Mouse (Mus musculus) layer of hippocampus, adult 18-20 months (tissue): ENCODE measurements around the gene Zic5. TPM values are rescaled to one million over a fixed set of nuclear protein-coding genes. Genes with fewer than 3 reads are reported as not detected.

Source experiments
- DNase-seq, 2 experiments: peaks; one replicate each; pipeline ENCODE4 v3.0.0; 2022; ENCODE audit warnings: low spot score in 2 of 2
- total RNA-seq, 2 experiments: library from RNA; stranded (reverse); gene quantifications; 2 replicates each; pipeline ENCODE4 v1.2.3; 2021

The Zic5 gene
- total RNA-seq, 2 experiments from 2014 or later = 3.0 to 5.1 TPM

GRCm38 (mm10) chr14:122436850-122437249 is 28.6 kb downstream of the Zic5 start:
- peak in 1 of 2 experiments; percentile 5 for DNase-seq

DNA sequence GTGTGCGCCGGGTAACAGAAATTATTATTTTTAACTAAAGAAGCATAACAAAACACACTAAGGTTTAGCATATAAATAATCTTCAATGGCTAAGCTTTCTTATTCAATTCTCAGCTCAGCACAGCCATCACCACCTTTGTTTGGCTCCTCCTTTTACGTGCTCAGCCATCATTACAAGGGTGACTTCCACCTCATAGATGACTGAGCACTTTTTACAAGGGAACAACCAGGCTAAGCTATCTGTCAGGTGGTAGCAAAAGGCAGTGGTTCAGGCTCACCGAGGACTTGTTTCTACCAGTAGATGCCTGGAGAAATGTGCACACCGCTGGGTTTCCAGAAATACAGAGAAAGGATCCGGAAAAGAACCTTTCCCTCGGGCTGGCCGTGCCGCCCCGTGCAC is 31.4 kb downstream of the Zic5 start:
- DNase-seq = no peak

- no peak for DNase-seq
Observed at GRCm38 (mm10) chr14:122432558-122432957, 32.9 kb downstream of the Zic5 start.

DNA sequence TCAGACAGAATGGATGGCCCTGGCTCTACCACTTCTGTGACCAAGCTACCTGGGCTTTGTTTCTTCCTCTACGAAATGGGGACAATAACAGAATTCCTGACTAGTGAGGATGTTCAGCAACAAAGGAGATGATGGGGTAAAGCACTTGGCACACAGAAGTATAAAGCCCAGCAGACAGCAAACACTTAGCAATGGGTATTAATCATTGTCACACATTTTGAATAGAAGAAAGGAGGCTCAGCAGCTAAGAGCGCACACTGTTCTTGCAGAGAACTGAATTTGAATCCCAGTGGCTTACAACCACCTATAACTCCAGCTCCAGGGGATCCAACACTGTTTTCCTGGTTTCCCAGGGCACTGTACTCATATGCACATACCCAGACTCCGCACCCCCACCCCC is 37.8 kb downstream of the Zic5 start:
- DNase-seq = no peak

DNA sequence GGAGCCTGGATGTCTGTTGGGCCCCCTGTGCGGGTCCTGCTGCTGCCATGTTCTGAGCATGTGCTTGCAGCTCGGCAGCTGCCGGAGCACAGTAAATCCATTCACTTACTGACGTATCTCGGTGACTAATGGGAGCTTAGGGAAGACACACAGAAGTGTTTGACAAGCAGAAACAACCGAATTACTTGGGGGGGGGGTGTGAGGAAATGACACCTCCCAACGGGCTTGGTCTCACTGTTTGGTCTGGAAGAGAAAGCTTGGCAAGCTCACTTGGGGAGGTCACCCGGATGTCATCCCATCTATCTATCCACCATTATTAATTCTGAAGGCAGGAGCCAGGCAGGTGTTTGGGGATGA is 38.3 kb downstream of the Zic5 start:
- DNase-seq = no peak

DNA sequence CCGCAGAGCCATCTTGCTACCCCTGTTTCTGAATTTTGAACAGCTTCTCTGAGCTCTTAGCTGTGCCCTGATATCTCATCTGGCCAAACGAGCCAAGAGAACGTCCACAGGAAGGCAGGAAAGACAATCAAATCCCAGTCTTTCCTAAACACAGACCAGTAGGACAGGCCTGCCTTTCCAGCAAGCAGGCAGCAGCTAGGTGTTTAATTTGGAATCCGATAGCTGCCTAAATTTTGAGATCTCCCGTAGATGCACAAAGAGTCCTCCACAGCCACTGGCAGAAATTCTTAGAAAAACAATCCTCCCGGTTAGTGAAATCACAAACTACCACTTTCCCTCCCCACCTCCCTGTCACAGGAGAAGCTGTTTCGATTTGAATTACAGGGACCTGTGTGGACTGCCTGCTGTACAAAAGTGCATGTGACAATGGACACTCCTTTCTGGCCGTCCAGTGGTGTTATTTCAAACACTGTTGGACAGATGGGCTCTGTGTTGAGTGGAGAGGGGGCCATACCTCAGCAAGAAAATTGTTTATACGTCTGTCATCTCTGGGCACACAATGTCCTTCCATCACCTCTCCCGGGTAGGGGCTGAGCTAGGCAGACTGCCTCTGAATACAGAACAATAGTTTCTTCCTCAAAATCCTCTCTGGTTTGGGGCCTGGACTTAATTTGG is 38.8 kb downstream of the Zic5 start:
- no peak for DNase-seq

GRCm38 (mm10) chr14:122424441-122424840 is 41.0 kb downstream of the Zic5 start:
- no peak for DNase-seq

GRCm38 (mm10) chr14:122416166-122416771 is 49.2 kb downstream of the Zic5 start:
- DNase-seq = no peak

GRCm38 (mm10) chr14:122414786-122415185 is 50.7 kb downstream of the Zic5 start:
- no peak for DNase-seq

- no peak for DNase-seq
Observed at GRCm38 (mm10) chr14:122413542-122413928, 51.9 kb downstream of the Zic5 start.

DNA sequence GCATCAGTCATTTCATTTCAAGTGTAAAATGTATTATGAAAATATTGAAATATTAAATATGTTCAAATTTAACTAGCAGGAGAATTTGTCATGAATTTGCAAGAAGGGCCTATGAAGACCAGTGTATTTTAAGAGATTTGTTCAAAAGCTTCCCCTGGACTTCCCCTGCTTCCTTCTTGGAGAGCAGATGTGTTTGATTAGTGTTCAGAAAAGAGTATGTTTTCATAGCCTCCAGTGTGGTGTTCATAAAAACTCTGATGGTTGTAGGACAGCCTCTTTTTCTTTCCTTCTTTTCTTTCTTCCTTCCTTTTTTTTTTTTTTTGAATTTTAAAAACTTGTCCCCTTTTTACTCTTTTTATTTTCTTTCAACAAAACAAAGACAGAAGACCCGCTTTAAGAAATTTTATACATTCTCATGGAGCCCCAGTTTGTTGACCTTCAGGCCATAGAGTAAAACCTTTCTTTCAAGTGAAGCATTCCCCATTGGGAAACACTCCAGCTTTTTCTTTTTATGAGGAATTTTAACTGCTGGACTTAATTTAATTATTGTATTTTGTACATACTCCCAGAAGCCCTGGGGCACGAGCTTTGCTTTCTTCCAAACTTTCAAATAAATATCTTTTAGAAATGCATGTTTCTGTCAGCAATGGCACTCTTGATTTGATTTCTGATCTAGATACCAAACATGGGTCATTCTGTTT is 52.5 kb downstream of the Zic5 start:
- DNase-seq = no peak

Other genes with a start within 250 kb of the Zic5 start
- gene Gm5089, start 14.6 kb downstream of the Zic5 start, total RNA-seq = under 1 TPM; 0.30 to 0.38 TPM
- 10 to 100 TPM; 16.1 to 18.7 TPM for gene Zic2, start 9.8 kb upstream of the Zic5 start, total RNA-seq
- gene Gm10837, start 24.9 kb upstream of the Zic5 start, total RNA-seq = not detected
- gene Pcca, start 68.6 kb upstream of the Zic5 start, total RNA-seq = 10 to 100 TPM; 38.7 to 39.5 TPM